Mouse (Mus musculus): ENCODE data around the gene Ccdc185. TPM values are rescaled to one million over a fixed set of nuclear protein-coding genes. Genes with fewer than 3 reads are reported as not detected.

Gene Ccdc185
- polyA plus RNA-seq (2014; fragmentation: Nextera tagmentation; extraction: Ambion mirVana) = not detected in 2 replicates

DNA sequence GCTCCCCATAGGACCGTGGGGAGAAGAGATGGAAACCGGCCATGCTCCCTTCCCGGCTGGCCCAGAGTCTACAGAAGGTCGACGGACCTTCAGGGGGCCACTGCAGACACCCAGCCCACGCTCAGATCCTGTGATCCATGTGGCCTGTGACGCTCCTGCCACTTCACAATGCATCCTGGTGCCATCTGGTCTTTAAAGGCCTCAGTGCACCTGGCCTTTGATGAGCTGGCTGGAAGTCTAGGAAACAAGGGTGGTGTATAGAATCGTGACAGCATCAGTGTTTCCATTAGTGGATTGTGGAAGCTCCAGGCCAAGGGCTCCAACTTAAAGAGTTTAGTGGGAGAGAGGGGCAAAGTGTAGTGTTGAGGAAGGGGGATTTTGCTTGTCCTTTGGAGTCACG lies at the start of gene Ccdc185:
Gene Ccdc185, minus strand, starts transcription at position 101 of the 400 bp plus-strand sequence.
- Histone ChIP-seq H3K4me1 (replicated peaks; ENCODE audit: control insufficient read depth, insufficient read depth, low read length) (no peaks in the 10 kb centered on the region; the same call in 1 of the 2 replicates), H3K36me3 (replicated peaks; ENCODE audit: control insufficient read depth, insufficient read depth) (no peaks in the 10 kb centered on the region), H3K27ac (no peak within 1 kb of the TSS), H3K27me3 (ENCODE audit: control insufficient read depth, insufficient read depth, low read length) (no peaks in the 10 kb centered on the region), H3K9ac (no peak within 1 kb of the TSS), H3K4me3 (replicated peaks; ENCODE audit: low read length) (no peak within 1 kb of the TSS), H3K4me2 (replicated peaks) (no peak within 1 kb of the TSS), H3K9me3 (ENCODE audit: control insufficient read depth, low read length) (no peaks in the 10 kb centered on the region)
- DNase-seq (ENCODE audit: low spot score) (no peak), ATAC-seq (ENCODE audit: low FRiP score) (no peak)
- WGBS = 91% methylated on average over 9 of the region's 9 CpGs

DNA sequence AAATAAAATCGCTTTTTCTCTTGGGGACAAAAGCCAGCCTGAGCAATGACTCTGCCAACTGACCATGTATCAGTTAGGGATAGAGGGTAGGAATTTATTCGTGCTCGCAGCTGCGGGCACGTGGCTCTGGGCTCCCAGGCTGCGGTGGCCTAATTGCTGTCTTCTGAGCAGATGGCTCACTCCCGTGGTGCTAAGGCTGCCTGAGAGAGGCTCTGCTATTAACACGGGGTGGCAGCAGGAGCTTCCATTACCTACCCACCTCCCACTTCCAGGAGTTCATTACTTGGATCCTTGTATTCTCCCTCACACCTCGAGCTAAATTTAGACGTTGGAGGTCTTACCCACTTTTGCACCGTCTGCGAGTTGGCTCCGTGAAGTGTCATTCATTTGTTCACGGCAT lies 48.1 kb upstream of the Ccdc185 start:
- H3K27ac ChIP-seq = 0 out of 2 replicates have a peak overlapping the region, but pooled peaks have one; percentile 17
- no peaks in the 10 kb centered on the region for H3K27me3 ChIP-seq (ENCODE audit: control insufficient read depth, insufficient read depth, low read length)
- H3K9ac ChIP-seq = no peak overlapping the region
- H3K4me2 ChIP-seq (replicated peaks) = no peak overlapping the region
- ATAC-seq (ENCODE audit: low FRiP score) = peak; percentile 68; the same call in 1 of the 2 replicates
- H3K9me3 ChIP-seq (ENCODE audit: control insufficient read depth, low read length) = no peaks in the 10 kb centered on the region
- no peak for DNase-seq (ENCODE audit: low spot score)
- peaks cover 9% of the 10 kb centered on the region for H3K4me1 ChIP-seq (replicated peaks; ENCODE audit: control insufficient read depth, insufficient read depth, low read length)
- H3K36me3 ChIP-seq (replicated peaks; ENCODE audit: control insufficient read depth, insufficient read depth) = no peaks in the 10 kb centered on the region
- no peak overlapping the region for H3K4me3 ChIP-seq (replicated peaks; ENCODE audit: low read length)
- 42% methylated on average over 14 of the region's 14 CpGs for WGBS

DNA sequence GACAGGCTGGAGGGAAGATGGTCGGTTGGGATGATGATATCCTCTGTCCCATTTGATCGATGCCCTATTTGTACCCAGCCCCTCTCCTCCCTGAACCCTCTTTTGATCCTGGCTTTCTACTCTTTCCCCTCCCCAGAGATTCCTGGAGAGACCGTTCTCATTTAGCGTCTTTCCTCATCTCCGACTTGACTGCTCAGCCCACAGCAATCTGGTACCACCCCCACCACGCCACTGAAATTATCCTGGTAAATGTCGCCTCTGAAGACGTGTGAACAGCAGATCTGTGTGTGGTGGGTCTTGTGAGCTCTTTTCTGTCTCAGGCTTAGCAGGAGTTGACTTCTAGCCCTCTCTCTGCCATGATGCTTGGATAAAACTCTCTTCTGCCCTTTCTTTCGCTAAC lies 45.6 kb upstream of the Ccdc185 start:
- ATAC-seq (ENCODE audit: low FRiP score) (no peak), DNase-seq (ENCODE audit: low spot score) (no peak)
- Histone ChIP-seq H3K27me3 (ENCODE audit: control insufficient read depth, insufficient read depth, low read length) (no peaks in the 10 kb centered on the region), H3K4me1 (replicated peaks; ENCODE audit: control insufficient read depth, insufficient read depth, low read length) (peaks cover 7% of the 10 kb centered on the region), H3K36me3 (replicated peaks; ENCODE audit: control insufficient read depth, insufficient read depth) (no peaks in the 10 kb centered on the region), H3K9me3 (ENCODE audit: control insufficient read depth, low read length) (no peaks in the 10 kb centered on the region), H3K9ac (no peak overlapping the region), H3K27ac (no peak overlapping the region), H3K4me2 (replicated peaks) (no peak overlapping the region), H3K4me3 (replicated peaks; ENCODE audit: low read length) (no peak overlapping the region)
- 92% methylated on average over 9 of the region's 9 CpGs for WGBS

GRCm38 (mm10) chr1:182794221-182794620 lies 45.2 kb upstream of the Ccdc185 start:
- WGBS = 91% methylated on average over 10 of the region's 10 CpGs
- no peak for DNase-seq (ENCODE audit: low spot score)
- Histone ChIP-seq H3K27ac (no peak overlapping the region), H3K4me3 (replicated peaks; ENCODE audit: low read length) (no peak overlapping the region), H3K4me1 (replicated peaks; ENCODE audit: control insufficient read depth, insufficient read depth, low read length) (peaks cover 7% of the 10 kb centered on the region), H3K27me3 (ENCODE audit: control insufficient read depth, insufficient read depth, low read length) (no peaks in the 10 kb centered on the region), H3K4me2 (replicated peaks) (no peak overlapping the region), H3K9me3 (ENCODE audit: control insufficient read depth, low read length) (no peaks in the 10 kb centered on the region), H3K9ac (no peak overlapping the region), H3K36me3 (replicated peaks; ENCODE audit: control insufficient read depth, insufficient read depth) (no peaks in the 10 kb centered on the region)
- no peak for ATAC-seq (ENCODE audit: low FRiP score)

GRCm38 (mm10) chr1:182792521-182793071 lies 43.6 kb upstream of the Ccdc185 start:
- no peak overlapping the region for H3K9ac ChIP-seq
- H3K4me3 ChIP-seq (replicated peaks; ENCODE audit: low read length) = no peak overlapping the region
- H3K4me1 ChIP-seq (replicated peaks; ENCODE audit: control insufficient read depth, insufficient read depth, low read length) = peaks cover 7% of the 10 kb centered on the region
- H3K36me3 ChIP-seq (replicated peaks; ENCODE audit: control insufficient read depth, insufficient read depth) = no peaks in the 10 kb centered on the region
- H3K4me2 ChIP-seq (replicated peaks) = peak overlapping the region; percentile 21; the same call in 1 of the 2 replicates
- H3K27me3 ChIP-seq (ENCODE audit: control insufficient read depth, insufficient read depth, low read length) = no peaks in the 10 kb centered on the region
- H3K27ac ChIP-seq = 0 out of 2 replicates have a peak overlapping the region, but pooled peaks have one; percentile 6
- DNase-seq (ENCODE audit: low spot score) (peak; percentile 67), ATAC-seq (ENCODE audit: low FRiP score) (peak; percentile 39; the same call in 1 of the 2 replicates)
- H3K9me3 ChIP-seq (ENCODE audit: control insufficient read depth, low read length) = no peaks in the 10 kb centered on the region
- 20% methylated on average over 16 of the region's 16 CpGs for WGBS

DNA sequence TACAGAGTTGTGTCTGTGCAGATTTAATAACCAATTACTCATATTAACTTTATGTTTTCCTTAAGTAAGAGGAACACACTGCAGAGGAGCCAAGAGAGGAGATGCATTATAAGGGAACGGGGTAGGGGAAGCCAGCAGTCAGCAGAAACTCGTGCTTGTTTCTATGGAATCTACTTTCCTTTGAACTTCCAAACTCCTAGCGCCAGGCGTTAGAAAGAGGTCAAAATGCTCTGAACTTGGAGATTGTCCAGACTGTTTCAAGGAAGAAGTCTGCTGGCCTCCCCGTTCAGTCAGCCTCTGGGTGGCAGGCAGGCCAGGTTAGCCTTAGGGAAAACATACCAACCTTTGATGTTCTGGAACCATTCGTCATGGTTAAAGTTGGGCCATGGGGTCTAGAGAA lies 39.9 kb upstream of the Ccdc185 start:
- no peak for ATAC-seq (ENCODE audit: low FRiP score)
- H3K27ac ChIP-seq = no peak overlapping the region
- WGBS = 61% methylated on average over 6 of the region's 6 CpGs

GRCm38 (mm10) chr1:182787030-182787429 lies 38.0 kb upstream of the Ccdc185 start:
- Histone ChIP-seq H3K36me3 (replicated peaks; ENCODE audit: control insufficient read depth, insufficient read depth) (no peaks in the 10 kb centered on the region), H3K4me2 (replicated peaks) (no peak overlapping the region), H3K9me3 (ENCODE audit: control insufficient read depth, low read length) (no peaks in the 10 kb centered on the region), H3K4me3 (replicated peaks; ENCODE audit: low read length) (no peak overlapping the region), H3K27ac (no peak overlapping the region), H3K4me1 (replicated peaks; ENCODE audit: control insufficient read depth, insufficient read depth, low read length) (no peaks in the 10 kb centered on the region; the same call in none of the 2 replicates), H3K27me3 (ENCODE audit: control insufficient read depth, insufficient read depth, low read length) (no peaks in the 10 kb centered on the region), H3K9ac (no peak overlapping the region)
- DNase-seq (ENCODE audit: low spot score) (no peak), ATAC-seq (ENCODE audit: low FRiP score) (no peak)
- WGBS = 52% methylated on average over 7 of the region's 7 CpGs

More for the DNA sequence above, 39.9 kb upstream of the Ccdc185 start:
- no peak overlapping the region for H3K4me2 ChIP-seq (replicated peaks)
- no peaks in the 10 kb centered on the region for H3K27me3 ChIP-seq (ENCODE audit: control insufficient read depth, insufficient read depth, low read length)
- DNase-seq (ENCODE audit: low spot score) = no peak
- H3K9ac ChIP-seq = no peak overlapping the region
- no peaks in the 10 kb centered on the region for H3K36me3 ChIP-seq (replicated peaks; ENCODE audit: control insufficient read depth, insufficient read depth)
- H3K4me3 ChIP-seq (replicated peaks; ENCODE audit: low read length) = no peak overlapping the region
- peaks cover 7% of the 10 kb centered on the region for H3K4me1 ChIP-seq (replicated peaks; ENCODE audit: control insufficient read depth, insufficient read depth, low read length)
- no peaks in the 10 kb centered on the region for H3K9me3 ChIP-seq (ENCODE audit: control insufficient read depth, low read length)

DNA sequence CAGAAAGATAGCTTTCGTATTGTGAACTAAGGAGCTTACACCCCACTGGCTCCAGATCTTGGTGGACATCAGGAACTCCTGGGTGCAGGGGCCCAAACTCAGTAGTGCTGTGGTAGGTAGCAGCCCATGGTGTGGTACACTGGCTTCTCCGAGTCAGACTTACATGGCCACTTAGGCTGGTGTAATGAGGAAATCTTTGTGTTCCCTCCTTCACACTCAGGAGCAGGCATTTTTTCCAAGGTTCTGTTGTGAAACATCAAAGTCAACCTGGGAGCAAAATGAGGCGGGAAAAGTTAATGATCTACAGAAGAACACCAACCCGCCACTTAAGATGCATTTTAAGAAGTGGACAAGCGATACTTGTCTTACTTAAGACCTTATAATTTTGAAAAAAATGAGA lies 36.5 kb upstream of the Ccdc185 start:
- Histone ChIP-seq H3K27ac (no peak overlapping the region), H3K4me3 (replicated peaks; ENCODE audit: low read length) (no peak overlapping the region), H3K9ac (no peak overlapping the region), H3K27me3 (ENCODE audit: control insufficient read depth, insufficient read depth, low read length) (no peaks in the 10 kb centered on the region), H3K4me2 (replicated peaks) (no peak overlapping the region), H3K4me1 (replicated peaks; ENCODE audit: control insufficient read depth, insufficient read depth, low read length) (no peaks in the 10 kb centered on the region), H3K36me3 (replicated peaks; ENCODE audit: control insufficient read depth, insufficient read depth) (no peaks in the 10 kb centered on the region), H3K9me3 (ENCODE audit: control insufficient read depth, low read length) (no peaks in the 10 kb centered on the region)
- DNase-seq (ENCODE audit: low spot score) (no peak), ATAC-seq (ENCODE audit: low FRiP score) (no peak)
- WGBS = 94% methylated on average over 5 of the region's 5 CpGs

GRCm38 (mm10) chr1:182784784-182785183 lies 35.8 kb upstream of the Ccdc185 start:
- ATAC-seq (ENCODE audit: low FRiP score) = no peak
- H3K27ac ChIP-seq = no peak overlapping the region
- 89% methylated on average over 3 of the region's 3 CpGs for WGBS
- no peak overlapping the region for H3K9ac ChIP-seq
- no peaks in the 10 kb centered on the region for H3K9me3 ChIP-seq (ENCODE audit: control insufficient read depth, low read length)
- H3K36me3 ChIP-seq (replicated peaks; ENCODE audit: control insufficient read depth, insufficient read depth) = no peaks in the 10 kb centered on the region
- no peak for DNase-seq (ENCODE audit: low spot score)
- no peaks in the 10 kb centered on the region for H3K4me1 ChIP-seq (replicated peaks; ENCODE audit: control insufficient read depth, insufficient read depth, low read length)
- no peak overlapping the region for H3K4me2 ChIP-seq (replicated peaks)
- no peak overlapping the region for H3K4me3 ChIP-seq (replicated peaks; ENCODE audit: low read length)
- no peaks in the 10 kb centered on the region for H3K27me3 ChIP-seq (ENCODE audit: control insufficient read depth, insufficient read depth, low read length)

DNA sequence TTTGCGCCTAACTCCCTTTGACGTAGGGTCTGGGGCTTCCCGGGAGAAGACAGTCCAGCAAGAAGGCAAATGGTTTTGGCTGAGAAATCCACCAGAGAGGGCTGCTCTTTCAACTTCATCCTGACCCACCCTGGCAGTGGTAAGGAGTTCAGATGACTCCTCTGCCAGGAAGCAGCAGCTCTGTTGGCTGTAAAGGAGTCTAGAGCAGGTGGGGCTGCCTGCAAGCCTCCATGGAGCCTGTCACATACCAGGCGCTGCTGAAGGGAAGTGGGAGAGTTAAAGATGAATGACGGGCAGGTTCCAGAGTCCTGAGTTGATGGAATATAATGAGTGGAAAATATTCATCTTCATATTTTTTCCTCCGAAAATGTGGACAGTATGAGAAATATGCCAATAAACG lies 34.8 kb upstream of the Ccdc185 start:
- no peak for ATAC-seq (ENCODE audit: low FRiP score)
- no peak overlapping the region for H3K4me2 ChIP-seq (replicated peaks)
- H3K9ac ChIP-seq = no peak overlapping the region
- no peaks in the 10 kb centered on the region for H3K4me1 ChIP-seq (replicated peaks; ENCODE audit: control insufficient read depth, insufficient read depth, low read length)
- H3K36me3 ChIP-seq (replicated peaks; ENCODE audit: control insufficient read depth, insufficient read depth) = no peaks in the 10 kb centered on the region
- H3K4me3 ChIP-seq (replicated peaks; ENCODE audit: low read length) = no peak overlapping the region
- H3K9me3 ChIP-seq (ENCODE audit: control insufficient read depth, low read length) = no peaks in the 10 kb centered on the region
- no peak overlapping the region for H3K27ac ChIP-seq
- WGBS = 91% methylated on average over 7 of the region's 7 CpGs
- H3K27me3 ChIP-seq (ENCODE audit: control insufficient read depth, insufficient read depth, low read length) = no peaks in the 10 kb centered on the region
- no peak for DNase-seq (ENCODE audit: low spot score)
